Mouse (Mus musculus) neural tube, embryonic 10.5 days (tissue): Measurements from ENCODE around the gene G430095P16Rik.

Source experiments
- DNase-seq: peaks from one replicate; pipeline ENCODE4 v3.0.0-alpha.2; 2017; ENCODE audit warnings: low spot score; ENCODE audit errors: extremely low spot score

G430095P16Rik gene

GRCm38 (mm10) chr8:84702963-84703465 is 19.8 kb upstream of the G430095P16Rik start:
- DNase-seq: no peak

GRCm38 (mm10) chr8:84703466-84704249 is 19.1 kb upstream of the G430095P16Rik start:
- no peak for DNase-seq

DNA sequence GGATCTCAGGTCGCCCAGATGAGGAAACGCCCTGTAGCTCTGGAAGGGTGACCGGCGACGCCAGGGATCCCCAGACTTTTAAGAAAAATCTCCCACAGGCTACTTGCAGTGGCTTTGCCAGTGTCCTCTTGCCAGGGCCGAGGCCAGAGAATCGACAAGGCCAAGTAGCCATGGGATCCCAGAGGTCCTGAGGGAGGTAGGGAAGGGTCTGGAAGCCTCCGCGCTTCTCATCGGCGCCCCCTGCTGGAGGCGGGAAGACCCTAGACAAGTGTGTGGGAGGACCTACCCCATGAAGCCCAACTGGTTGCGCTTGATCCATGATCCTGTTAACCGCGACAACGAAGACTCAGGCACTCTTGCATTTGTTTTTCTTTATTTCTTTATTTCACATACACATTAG is 18.5 kb upstream of the G430095P16Rik start:
- DNase-seq: peak; percentile 87

DNA sequence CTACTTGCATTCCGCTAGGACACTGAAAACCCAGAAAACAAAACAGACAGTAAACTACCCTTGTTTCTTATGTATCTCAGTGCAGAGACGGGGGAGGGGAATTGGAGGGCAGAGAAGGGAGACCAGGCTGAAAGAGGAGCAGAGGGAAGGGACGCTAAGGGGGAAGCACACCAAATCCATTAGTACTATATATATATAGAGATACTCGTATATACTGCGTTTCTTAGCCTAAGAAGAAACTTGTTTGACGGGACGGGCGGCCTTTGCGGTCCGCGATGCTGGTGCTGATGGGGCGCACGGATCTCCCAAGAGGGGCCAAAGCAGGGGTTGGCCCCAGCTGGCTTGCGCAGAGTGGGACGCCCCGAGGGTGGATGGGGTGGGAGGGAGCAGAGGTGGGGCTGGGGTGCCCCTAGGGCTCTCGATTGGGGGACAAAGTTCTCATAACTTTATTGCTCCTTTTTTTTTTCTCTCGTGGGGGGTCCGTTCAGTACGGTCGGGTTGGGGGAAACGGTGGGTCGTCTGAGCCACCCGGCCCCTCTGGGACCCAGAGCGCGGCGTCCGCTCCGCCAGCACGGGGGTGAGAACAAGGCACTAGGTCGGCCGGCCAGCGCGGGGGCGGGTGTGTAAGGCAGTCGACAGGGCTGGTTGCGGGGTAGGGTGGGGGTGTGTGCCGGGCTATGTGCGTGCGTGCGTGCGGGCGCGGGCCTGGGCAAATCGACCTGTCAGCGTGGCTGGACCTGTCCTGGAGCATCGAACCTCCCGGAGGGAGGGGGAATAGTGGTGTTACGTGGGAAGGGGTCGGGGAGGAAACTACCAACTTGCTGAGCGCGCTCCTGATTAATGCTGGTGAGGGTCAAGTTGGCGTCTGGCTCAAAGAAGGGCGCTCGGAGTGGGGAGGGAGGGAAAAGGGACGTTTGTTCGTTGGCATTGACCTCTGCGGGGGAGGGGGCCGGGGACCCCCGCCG is 17.7 kb upstream of the G430095P16Rik start:
- DNase-seq: peak; percentile 59

DNA sequence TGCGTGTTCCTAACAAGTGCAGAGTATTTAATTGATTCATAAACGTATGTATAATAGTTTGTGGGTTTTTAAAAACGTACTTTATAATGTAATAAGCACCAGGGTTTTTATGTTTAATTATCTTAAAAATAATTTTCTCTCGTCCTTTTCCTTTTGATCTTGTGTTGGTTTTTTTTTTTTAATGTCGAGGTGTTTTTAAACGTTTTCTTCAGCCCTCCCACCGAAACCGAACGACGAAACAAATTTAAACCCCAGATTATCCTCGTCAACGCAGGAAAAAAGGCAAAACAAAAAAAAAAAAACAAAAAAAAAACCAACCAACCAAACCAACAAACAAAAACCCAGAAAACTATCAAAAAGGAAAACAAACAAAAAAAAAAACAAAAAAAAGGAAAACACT is 16.8 kb upstream of the G430095P16Rik start:
- no peak for DNase-seq

DNA sequence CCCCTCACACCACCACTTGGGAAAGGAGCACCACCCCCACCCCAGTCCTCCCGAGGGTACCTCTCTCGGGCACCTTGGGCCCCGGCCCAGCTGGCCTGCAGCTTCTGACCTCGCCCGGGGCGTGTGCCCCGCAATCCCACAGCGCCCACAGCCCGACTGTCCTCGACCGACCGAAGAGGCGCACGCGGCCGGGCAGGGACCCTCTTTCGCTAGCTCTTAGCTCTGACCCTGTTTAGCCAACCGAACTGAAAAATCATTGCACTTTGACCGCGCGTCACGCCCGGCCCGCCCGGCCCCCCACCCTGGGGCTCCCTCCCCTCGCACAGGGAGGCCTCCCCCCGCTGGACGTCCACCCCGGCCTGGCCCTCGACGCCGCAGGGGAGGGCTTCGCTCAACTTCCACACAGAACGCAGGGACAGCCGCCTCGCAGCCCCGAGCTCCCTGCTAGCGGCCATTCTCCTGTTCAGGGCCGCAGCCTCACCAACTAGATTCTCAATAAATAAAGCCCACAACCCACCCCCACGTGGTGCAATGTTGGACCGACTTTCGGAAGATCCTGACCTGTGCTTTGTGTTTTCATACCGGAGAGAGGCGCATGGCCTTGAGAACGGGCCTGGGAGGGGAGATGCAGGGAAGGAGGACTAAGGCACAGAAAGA is 16.1 kb upstream of the G430095P16Rik start:
- peak; percentile 64 for DNase-seq

- peak; percentile 56 for DNase-seq
These were observed 15.4 kb upstream of the G430095P16Rik start for GRCm38 (mm10) chr8:84707267-84707883.

GRCm38 (mm10) chr8:84708071-84708541 is 14.7 kb upstream of the G430095P16Rik start:
- DNase-seq: peak; percentile 61

DNA sequence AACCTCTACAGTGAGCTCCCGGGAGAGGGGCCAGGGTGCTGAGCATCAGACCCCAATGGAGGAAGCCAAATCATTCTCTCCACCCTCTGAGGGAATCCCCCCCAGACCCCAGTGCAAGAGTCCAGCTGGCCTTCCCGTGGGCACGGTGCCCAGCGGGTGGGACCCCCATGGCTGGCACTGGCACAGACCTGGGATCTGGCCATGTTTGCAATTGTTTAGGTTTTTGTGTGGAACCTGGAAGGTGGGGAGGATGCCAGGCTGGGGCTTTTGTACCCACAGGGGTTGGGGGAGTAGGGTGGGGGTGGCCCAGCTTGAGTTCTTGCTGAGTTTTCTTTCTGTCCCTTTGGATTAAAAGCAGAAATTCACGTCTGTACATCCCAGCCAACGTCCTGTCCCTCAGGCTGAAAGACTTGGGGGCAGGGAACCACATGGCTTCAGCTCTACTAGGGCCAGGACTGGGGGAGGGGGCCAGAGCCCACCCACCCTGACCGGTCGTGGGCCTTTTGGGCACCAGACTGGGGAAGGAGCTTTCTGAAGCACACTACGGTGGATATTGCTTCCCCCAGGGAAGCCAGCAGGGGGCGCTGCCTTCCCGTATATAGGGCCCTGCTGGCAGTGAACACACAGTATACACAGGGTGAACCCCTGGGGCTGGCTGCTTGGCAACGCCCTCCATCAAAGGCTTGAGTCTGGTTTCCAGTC is 13.9 kb upstream of the G430095P16Rik start:
- peak; percentile 90 for DNase-seq

- DNase-seq: no peak
These were observed 12.9 kb upstream of the G430095P16Rik start for GRCm38 (mm10) chr8:84709931-84710330.

DNA sequence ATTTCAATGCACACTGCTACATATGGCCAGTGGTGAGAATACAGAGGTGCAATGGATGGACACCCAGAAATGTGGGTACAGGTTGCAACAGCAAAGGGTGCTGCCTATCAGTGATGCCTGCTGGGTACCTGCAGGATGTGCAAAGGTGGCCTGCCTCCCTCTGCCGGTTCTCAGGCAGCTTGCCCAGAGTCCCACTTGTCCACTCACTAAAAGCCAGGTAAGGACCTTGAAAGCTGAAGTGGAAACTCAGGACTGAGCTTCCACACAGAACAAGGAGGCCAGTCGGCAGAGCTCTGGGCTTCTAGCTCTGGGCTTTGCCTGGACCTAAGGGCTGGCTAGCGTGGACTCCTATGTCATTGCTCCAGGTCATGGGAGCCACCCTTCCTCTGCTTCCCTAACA is 11.5 kb upstream of the G430095P16Rik start:
- no peak for DNase-seq

- DNase-seq: peak; percentile 52
These were observed 10.7 kb upstream of the G430095P16Rik start for GRCm38 (mm10) chr8:84711933-84712758.

DNA sequence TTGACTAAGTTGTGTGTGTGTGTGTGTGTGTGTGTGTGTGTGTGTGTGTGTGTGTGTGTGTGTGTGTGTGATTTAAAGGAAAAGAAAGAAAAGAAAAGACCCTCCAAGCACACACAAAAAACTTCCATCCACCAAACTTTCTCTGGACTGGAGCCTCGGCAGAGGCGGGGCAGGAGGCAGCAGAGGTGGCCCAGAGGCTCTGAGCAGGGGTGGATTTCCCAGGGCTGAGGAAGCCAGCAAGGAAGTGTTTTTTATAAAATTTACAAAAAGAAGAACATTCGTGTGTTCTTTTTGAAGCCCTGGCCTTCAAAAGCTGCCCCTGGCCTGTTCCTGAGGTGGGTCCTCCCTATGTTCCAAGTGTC is 10.1 kb upstream of the G430095P16Rik start:
- DNase-seq: no peak

- no peak for DNase-seq
These were observed 9.4 kb upstream of the G430095P16Rik start for GRCm38 (mm10) chr8:84713381-84713780.

DNA sequence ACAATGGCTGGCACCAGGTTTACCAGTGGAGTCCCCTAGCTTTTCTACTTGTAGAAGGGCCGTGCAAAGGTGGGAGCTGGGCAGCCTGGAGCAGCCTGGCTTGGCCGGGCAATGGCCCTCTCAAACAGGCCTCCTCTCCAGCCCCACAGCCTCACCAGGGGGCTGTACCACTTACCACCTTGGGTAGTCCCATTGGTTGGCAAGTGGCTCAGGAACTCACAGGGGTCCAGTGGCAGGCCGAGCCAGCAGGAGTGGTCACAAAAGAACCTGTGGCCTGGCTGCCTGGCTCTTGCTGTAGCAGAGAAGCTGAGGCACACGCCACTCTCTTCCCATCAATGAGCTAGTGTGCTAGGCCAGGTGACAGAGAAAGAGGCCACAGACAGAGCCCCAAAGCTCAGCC is 8.6 kb upstream of the G430095P16Rik start:
- DNase-seq: no peak

DNA sequence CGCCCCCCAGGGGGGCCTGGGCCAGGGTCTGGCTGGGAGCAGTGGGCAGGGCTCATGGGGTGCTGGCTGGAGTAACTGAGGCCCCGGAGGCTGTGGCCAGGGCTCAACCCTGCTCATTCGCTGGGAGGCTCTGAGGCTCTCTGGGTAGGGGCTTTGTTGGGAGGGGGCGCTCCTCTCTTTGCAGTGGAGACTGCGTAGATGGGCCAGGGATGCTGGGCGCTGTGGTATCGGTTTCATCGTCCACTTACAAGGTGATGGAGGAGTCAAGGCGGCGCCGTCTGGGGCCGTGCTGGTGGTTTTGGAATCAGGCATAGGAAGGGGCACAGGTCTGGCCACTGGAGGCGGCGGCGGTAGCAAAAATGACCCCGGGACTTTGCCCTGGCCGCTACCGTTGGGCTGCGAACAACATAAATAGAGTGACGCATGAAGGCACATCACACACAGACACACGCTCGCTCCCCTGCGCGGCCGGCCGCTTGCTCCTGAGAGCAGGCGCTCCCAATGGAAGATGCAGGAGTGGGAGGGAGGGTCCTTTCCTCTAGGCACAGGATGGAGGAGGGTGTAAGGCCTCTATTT is 6.8 kb upstream of the G430095P16Rik start:
- no peak for DNase-seq

DNA sequence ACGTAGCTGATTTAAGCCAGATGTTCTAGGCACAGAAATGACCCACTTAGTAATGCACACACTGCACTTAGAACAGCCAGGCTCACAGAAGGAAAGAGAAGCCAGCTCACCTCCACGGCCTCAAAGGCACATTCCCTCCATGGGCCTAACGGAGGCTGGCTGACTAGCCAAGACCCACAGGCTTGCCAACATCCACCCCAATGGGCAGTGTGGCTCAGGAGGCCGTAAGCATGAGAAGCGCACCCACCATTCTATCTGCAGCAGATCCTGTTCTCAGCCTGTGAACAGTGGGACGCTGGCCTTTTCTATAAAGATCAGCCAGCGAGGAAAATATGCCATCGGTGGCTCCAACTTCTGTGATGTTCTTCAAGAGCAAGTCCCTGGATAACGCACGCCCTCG is 6.0 kb upstream of the G430095P16Rik start:
- no peak for DNase-seq

- no peak for DNase-seq
These were observed 4.3 kb upstream of the G430095P16Rik start for GRCm38 (mm10) chr8:84718476-84718875.
